Mouse (Mus musculus): ENCODE results near the gene Gm3159. TPM values are rescaled to one million over a fixed set of nuclear protein-coding genes. Genes with fewer than 3 reads are reported as not detected.
"Not testable (repeated sequence)": the region's sequence is repeated elsewhere in the genome, so short reads cannot be mapped to it uniquely, and the experiment has no call there.

The Gm3159 gene
- polyA plus RNA-seq, 1 experiment from 2014 or later, result not detected

DNA sequence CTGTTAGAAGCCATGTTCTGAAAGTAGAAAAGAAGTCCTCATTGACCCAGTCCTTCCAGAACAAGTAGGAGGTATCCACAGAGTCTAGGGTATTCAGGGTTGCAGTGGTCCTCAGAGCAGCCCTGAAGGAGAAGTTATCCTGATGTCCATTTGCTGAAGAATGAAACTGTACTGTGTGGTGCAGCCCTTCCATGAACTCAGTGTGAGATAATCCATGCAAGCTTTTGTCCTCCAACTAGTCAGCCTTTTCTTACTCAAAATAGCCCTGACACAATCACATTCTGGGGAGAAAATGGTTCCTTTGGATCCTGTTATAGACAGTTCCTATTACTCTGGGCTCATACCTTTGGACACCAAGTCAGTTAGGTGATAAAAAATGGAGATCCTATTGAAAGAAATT, 6.5 kb downstream of the Gm3159 start:
- not testable (repeated sequence) for H3K4me1 ChIP-seq (replicated peaks; ENCODE audit: control insufficient read depth, insufficient read depth, low read length); ATAC-seq (replicated peaks; ENCODE audit: low FRiP score); DNase-seq (ENCODE audit: low spot score); H3K27ac ChIP-seq (ENCODE audit: low read depth, low read length); H3K4me2 ChIP-seq; H3K9ac ChIP-seq (ENCODE audit: low read depth, low read length); H3K36me3 ChIP-seq (ENCODE audit: control insufficient read depth, insufficient read depth, low read length); H3K9me3 ChIP-seq (ENCODE audit: control insufficient read depth, low read length); H3K4me3 ChIP-seq (ENCODE audit: low read depth, low read length); H3K27me3 ChIP-seq (replicated peaks; ENCODE audit: control insufficient read depth, insufficient read depth, low read length)

DNA sequence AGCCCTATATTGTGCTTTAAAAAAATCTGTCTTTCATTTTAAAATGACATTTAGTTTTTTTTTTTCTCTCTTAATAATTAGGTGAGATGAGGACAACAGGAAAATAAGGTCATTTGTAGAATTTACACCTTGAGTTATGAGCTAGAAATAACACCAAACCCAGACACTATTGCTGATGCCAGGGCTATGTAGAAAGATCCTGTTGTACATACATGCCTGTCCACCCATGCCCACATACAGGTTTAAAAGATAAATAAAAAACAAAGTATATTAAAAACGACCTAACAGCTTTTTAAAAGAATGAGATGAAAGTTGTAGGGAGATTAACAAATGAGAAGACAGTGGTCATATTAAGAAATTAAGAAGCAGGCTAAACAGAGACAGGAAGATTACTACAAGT, 12.6 kb downstream of the Gm3159 start:
- not testable (repeated sequence) for H3K27ac ChIP-seq (ENCODE audit: low read depth, low read length); ATAC-seq (replicated peaks; ENCODE audit: low FRiP score); H3K9me3 ChIP-seq (ENCODE audit: control insufficient read depth, low read length); H3K9ac ChIP-seq (ENCODE audit: low read depth, low read length); DNase-seq (ENCODE audit: low spot score); H3K27me3 ChIP-seq (replicated peaks; ENCODE audit: control insufficient read depth, insufficient read depth, low read length); H3K36me3 ChIP-seq (ENCODE audit: control insufficient read depth, insufficient read depth, low read length); H3K4me2 ChIP-seq; H3K4me3 ChIP-seq (ENCODE audit: low read depth, low read length); H3K4me1 ChIP-seq (replicated peaks; ENCODE audit: control insufficient read depth, insufficient read depth, low read length)
- 78% methylated on average over 1 of the region's 1 CpGs for WGBS

DNA sequence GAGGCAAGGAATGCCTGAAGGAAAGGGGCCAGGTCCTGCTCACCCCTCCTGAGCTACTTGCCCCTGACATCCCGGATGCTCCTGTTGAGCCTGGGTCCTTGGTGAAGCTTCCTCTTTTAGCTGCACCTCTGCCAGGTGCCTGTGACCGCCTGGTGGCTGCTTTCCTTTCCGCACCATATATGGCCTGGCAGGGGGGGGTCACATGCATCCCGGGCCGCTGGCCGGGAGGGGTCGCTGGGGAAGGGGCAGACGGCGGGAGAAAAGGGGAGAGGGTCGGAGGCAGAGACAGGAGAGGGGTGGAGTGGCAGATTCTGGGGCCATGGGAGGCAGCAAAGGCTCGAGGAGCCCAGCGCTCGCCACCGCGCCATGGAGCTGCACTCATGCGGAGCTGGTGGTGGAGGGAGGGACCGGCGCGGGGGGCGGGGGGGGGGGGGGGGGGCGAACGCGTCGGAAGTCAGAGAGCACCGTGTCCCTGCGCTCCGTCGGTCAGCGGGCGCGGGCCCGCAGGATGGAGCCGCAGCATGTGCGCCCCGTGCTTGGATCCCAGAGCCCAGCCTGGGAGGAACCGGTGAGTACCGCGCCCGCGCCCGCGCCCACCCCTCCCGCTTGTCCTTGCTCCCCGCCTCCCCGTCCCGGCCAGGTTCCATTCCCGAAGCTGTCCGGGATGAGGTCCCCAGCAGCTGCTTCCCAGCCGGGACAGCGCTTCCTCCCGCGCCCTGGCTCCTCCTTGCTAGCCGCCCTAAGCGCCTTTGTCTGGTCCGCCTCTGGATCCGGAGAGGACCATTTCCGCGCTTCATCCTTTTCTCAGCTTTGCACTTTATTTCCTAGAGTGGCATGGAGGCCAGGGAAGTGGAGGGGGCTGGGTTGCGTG, 17.9 kb downstream of the Gm3159 start, which contains the start of gene Gm3164:
Gene Gm3164 (plus strand): TSS at position 484 of the 871 bp plus-strand sequence.
- DNase-seq (ENCODE audit: low spot score), result peak; percentile 29
- not testable (repeated sequence) for ATAC-seq (replicated peaks; ENCODE audit: low FRiP score); H3K36me3 ChIP-seq (ENCODE audit: control insufficient read depth, insufficient read depth, low read length); H3K9ac ChIP-seq (ENCODE audit: low read depth, low read length); H3K4me1 ChIP-seq (replicated peaks; ENCODE audit: control insufficient read depth, insufficient read depth, low read length); H3K27ac ChIP-seq (ENCODE audit: low read depth, low read length); H3K9me3 ChIP-seq (ENCODE audit: control insufficient read depth, low read length); H3K27me3 ChIP-seq (replicated peaks; ENCODE audit: control insufficient read depth, insufficient read depth, low read length)
- under 1% methylated on average over 20 of the region's 59 CpGs for WGBS
- Histone ChIP-seq H3K4me2 (peak within 1 kb of the TSS; percentile 35), H3K4me3 (ENCODE audit: low read depth, low read length) (peak within 1 kb of the TSS; percentile 5; the same call in 1 of the 2 replicates)

DNA sequence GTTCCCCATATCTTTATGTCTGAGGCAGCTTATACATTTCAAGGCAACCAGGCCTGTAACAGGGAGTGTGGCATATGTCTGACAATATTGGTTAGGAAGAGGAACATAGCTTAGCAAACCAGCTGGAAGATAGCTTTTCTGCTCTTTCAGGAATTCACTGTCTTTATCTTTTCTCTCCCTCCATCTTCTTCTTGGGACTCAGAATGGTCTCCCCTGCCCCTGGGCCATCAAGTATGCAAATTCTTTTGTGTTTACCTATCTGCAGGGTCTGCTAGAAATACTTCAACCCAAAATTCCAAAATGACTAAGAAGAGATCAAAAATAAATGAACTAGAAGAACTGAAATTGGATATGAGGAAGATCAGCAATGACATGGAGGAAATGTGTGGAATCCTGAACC, 33.4 kb downstream of the Gm3159 start, which contains the start of gene Gm3173:
Gene Gm3173 (plus strand): TSS at position 301 of the 400 bp plus-strand sequence.
- not testable (repeated sequence) for H3K27ac ChIP-seq (ENCODE audit: low read depth, low read length); ATAC-seq (replicated peaks; ENCODE audit: low FRiP score)

More for the DNA sequence above, 33.4 kb downstream of the Gm3159 start, which contains the start of gene Gm3173:
- H3K4me1 ChIP-seq (replicated peaks; ENCODE audit: control insufficient read depth, insufficient read depth, low read length); H3K36me3 ChIP-seq (ENCODE audit: control insufficient read depth, insufficient read depth, low read length); H3K4me3 ChIP-seq (ENCODE audit: low read depth, low read length); H3K4me2 ChIP-seq; H3K9ac ChIP-seq (ENCODE audit: low read depth, low read length); H3K9me3 ChIP-seq (ENCODE audit: control insufficient read depth, low read length); H3K27me3 ChIP-seq (replicated peaks; ENCODE audit: control insufficient read depth, insufficient read depth, low read length); DNase-seq (ENCODE audit: low spot score): not testable (repeated sequence)

Other genes starting within 250 kb of the Gm3159 start
- not detected in 2 replicates for gene Gm3127, start 232.5 kb upstream of the Gm3159 start, polyA plus RNA-seq (2014; fragmentation: Nextera tagmentation; extraction: Ambion mirVana)
- not detected in 2 replicates for gene Gm2974, start 214.9 kb upstream of the Gm3159 start, polyA plus RNA-seq (2014; fragmentation: Nextera tagmentation; extraction: Ambion mirVana)
- not detected in 2 replicates for gene Gm3138, start 147.9 kb upstream of the Gm3159 start, polyA plus RNA-seq (2014; fragmentation: Nextera tagmentation; extraction: Ambion mirVana)
- gene Gm3149, start 80.2 kb upstream of the Gm3159 start, polyA plus RNA-seq (2014; fragmentation: Nextera tagmentation; extraction: Ambion mirVana), result not detected in 2 replicates
- gene 2610042L04Rik, start 62.8 kb upstream of the Gm3159 start, polyA plus RNA-seq (2014; fragmentation: Nextera tagmentation; extraction: Ambion mirVana), result not detected in 2 replicates
- not detected in 2 replicates for gene Gm3164, start 17.9 kb downstream of the Gm3159 start, polyA plus RNA-seq (2014; fragmentation: Nextera tagmentation; extraction: Ambion mirVana)
- not detected in 2 replicates for gene Gm3173, start 33.5 kb downstream of the Gm3159 start, polyA plus RNA-seq (2014; fragmentation: Nextera tagmentation; extraction: Ambion mirVana)
- gene Gm3182, start 84.2 kb downstream of the Gm3159 start, polyA plus RNA-seq (2014; fragmentation: Nextera tagmentation; extraction: Ambion mirVana), result not detected in 2 replicates
- not detected in 2 replicates for gene Gm3047, start 157.9 kb downstream of the Gm3159 start, polyA plus RNA-seq (2014; fragmentation: Nextera tagmentation; extraction: Ambion mirVana)
- not detected in 2 replicates for gene Gm8159, start 234.8 kb downstream of the Gm3159 start, polyA plus RNA-seq (2014; fragmentation: Nextera tagmentation; extraction: Ambion mirVana)

Data from liver, embryonic 11.5 days (tissue).